Mouse (Mus musculus): ENCODE measurements around the gene Gm8232. TPM values are rescaled to one million over a fixed set of nuclear protein-coding genes. Genes with fewer than 3 reads are reported as not detected.
"Not testable (repeated sequence)": the region's sequence is repeated elsewhere in the genome, so short reads cannot be mapped to it uniquely, and the experiment has no call there.

The Gm8232 gene
- not detected in 2 replicates for polyA plus RNA-seq (2014; fragmentation: Nextera tagmentation; extraction: Ambion mirVana)

DNA sequence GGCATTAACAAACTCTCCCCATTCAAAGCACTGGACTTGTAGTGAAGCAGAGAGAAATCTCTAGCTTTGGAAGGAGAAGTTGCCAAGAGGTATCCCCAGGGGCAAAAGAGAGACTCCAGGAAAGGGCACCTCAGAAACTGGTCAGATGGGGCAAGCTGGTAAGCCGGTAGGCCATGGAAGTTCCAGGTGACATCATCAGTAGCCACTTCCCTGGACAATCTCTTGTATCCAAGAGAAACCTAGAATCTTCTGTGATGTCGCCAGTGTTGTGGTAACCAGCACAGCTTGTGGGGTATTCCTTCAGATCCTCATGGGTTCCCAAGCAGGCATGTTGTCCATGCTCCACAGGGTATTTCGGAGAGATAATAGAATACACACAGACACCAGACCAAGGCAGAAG, at the start of gene Gm8232:
Gene Gm8232 (plus strand): TSS at position 301 of the 400 bp plus-strand sequence.
- 87% methylated on average over 2 of the region's 3 CpGs for WGBS
- not testable (repeated sequence) for H3K36me3 ChIP-seq (ENCODE audit: control insufficient read depth, insufficient read depth, low read length); ATAC-seq (ENCODE audit: insufficient number of reproducible peaks, low FRiP score, low TSS enrichment, low read depth); H3K9ac ChIP-seq (ENCODE audit: low read length); H3K4me2 ChIP-seq (ENCODE audit: low read depth, severe bottlenecking); H3K4me1 ChIP-seq (ENCODE audit: control insufficient read depth, insufficient read depth, low read length); H3K4me3 ChIP-seq (ENCODE audit: low read depth, low read length); H3K9me3 ChIP-seq (ENCODE audit: control insufficient read depth, low read length); DNase-seq (ENCODE audit: low spot score); H3K27me3 ChIP-seq (ENCODE audit: control insufficient read depth, insufficient read depth, low read length); H3K27ac ChIP-seq (replicated peaks; ENCODE audit: low read depth, low read length)

- H3K4me2 ChIP-seq (ENCODE audit: low read depth, severe bottlenecking); ATAC-seq (ENCODE audit: insufficient number of reproducible peaks, low FRiP score, low TSS enrichment, low read depth); H3K9me3 ChIP-seq (ENCODE audit: control insufficient read depth, low read length); H3K27ac ChIP-seq (replicated peaks; ENCODE audit: low read depth, low read length); H3K27me3 ChIP-seq (ENCODE audit: control insufficient read depth, insufficient read depth, low read length); H3K36me3 ChIP-seq (ENCODE audit: control insufficient read depth, insufficient read depth, low read length); H3K9ac ChIP-seq (ENCODE audit: low read length); H3K4me3 ChIP-seq (ENCODE audit: low read depth, low read length); H3K4me1 ChIP-seq (ENCODE audit: control insufficient read depth, insufficient read depth, low read length); DNase-seq (ENCODE audit: low spot score): not testable (repeated sequence)
- WGBS: 78% methylated on average over 4 of the region's 4 CpGs
Measured at GRCm38 (mm10) chr14:44384233-44384632, 49.2 kb upstream of the Gm8232 start.

- H3K27ac ChIP-seq (replicated peaks; ENCODE audit: low read depth, low read length); ATAC-seq (ENCODE audit: insufficient number of reproducible peaks, low FRiP score, low TSS enrichment, low read depth); H3K9ac ChIP-seq (ENCODE audit: low read length); H3K4me3 ChIP-seq (ENCODE audit: low read depth, low read length); H3K9me3 ChIP-seq (ENCODE audit: control insufficient read depth, low read length); H3K27me3 ChIP-seq (ENCODE audit: control insufficient read depth, insufficient read depth, low read length); DNase-seq (ENCODE audit: low spot score); H3K4me1 ChIP-seq (ENCODE audit: control insufficient read depth, insufficient read depth, low read length); H3K4me2 ChIP-seq (ENCODE audit: low read depth, severe bottlenecking); H3K36me3 ChIP-seq (ENCODE audit: control insufficient read depth, insufficient read depth, low read length): not testable (repeated sequence)
- WGBS: no CpG with 5 or more reads among the region's 2 CpGs
Measured at GRCm38 (mm10) chr14:44410588-44410987, 22.8 kb upstream of the Gm8232 start, which contains the start of gene Gm3371. Gene Gm3371, minus strand, starts transcription at chr14:44410688.

Other genes starting within 250 kb of the Gm8232 start
- not detected in 2 replicates for gene Gm8212, start 236.0 kb upstream of the Gm8232 start, polyA plus RNA-seq (2014; fragmentation: Nextera tagmentation; extraction: Ambion mirVana)
- not detected in 2 replicates for gene 4930503E14Rik, start 220.4 kb upstream of the Gm8232 start, polyA plus RNA-seq (2014; fragmentation: Nextera tagmentation; extraction: Ambion mirVana)
- gene Gm8220, start 148.1 kb upstream of the Gm8232 start, polyA plus RNA-seq (2014; fragmentation: Nextera tagmentation; extraction: Ambion mirVana): not detected in 2 replicates
- not detected in 2 replicates for gene Gm5930, start 95.1 kb upstream of the Gm8232 start, polyA plus RNA-seq (2014; fragmentation: Nextera tagmentation; extraction: Ambion mirVana)
- gene Gm8229, start 68.3 kb upstream of the Gm8232 start, polyA plus RNA-seq (2014; fragmentation: Nextera tagmentation; extraction: Ambion mirVana): not detected in 2 replicates
- gene Gm3371, start 22.9 kb upstream of the Gm8232 start, polyA plus RNA-seq (2014; fragmentation: Nextera tagmentation; extraction: Ambion mirVana): not detected in 2 replicates
- not detected in 2 replicates for gene BC061237, start 58.8 kb downstream of the Gm8232 start, polyA plus RNA-seq (2014; fragmentation: Nextera tagmentation; extraction: Ambion mirVana)
- gene Gm17093, start 84.6 kb downstream of the Gm8232 start, polyA plus RNA-seq (2014; fragmentation: Nextera tagmentation; extraction: Ambion mirVana): not detected in 2 replicates
- gene Gm8247, start 149.5 kb downstream of the Gm8232 start, polyA plus RNA-seq (2014; fragmentation: Nextera tagmentation; extraction: Ambion mirVana): not detected in 2 replicates
- not detected in 2 replicates for gene Gm5624, start 194.3 kb downstream of the Gm8232 start, polyA plus RNA-seq (2014; fragmentation: Nextera tagmentation; extraction: Ambion mirVana)